Mouse (Mus musculus) heart, adult 2 months (tissue): ENCODE data around the gene Spock1.

ENCODE experiments used
- CTCF ChIP-seq: fragments of 200-600 bp; IDR thresholded peaks from 2 replicates; pipeline ENCODE4 v1.8.1; 2022; ENCODE audit warnings: antibody characterized with exemption, mild to moderate bottlenecking, moderate library complexity
- EP300 ChIP-seq: fragments of 200-500 bp; IDR thresholded peaks from 2 replicates; pipeline ENCODE4 v1.6.1; 2011; ENCODE audit warnings: low read depth, low read length, control low read depth; ENCODE audit not compliant: insufficient read depth
- POLR2A ChIP-seq: fragments of 200-500 bp; IDR thresholded peaks from 2 replicates; pipeline ENCODE4 v1.6.1; 2011; ENCODE audit warnings: mild to moderate bottlenecking, low read depth, low read length, control low read depth; ENCODE audit not compliant: insufficient read depth

- TF ChIP-seq EP300 (no peak), CTCF (no peak), POLR2A (no peak)
Observed at GRCm38 (mm10) chr13:57858491-57858890, 49.6 kb downstream of the Spock1 start.
